Mouse (Mus musculus) heart, embryonic 12.5 days (tissue): ENCODE results near the gene Pced1b. TPM values are rescaled to one million over a fixed set of nuclear protein-coding genes. Genes with fewer than 3 reads are reported as not detected.

Source experiments
- ATAC-seq: fragments of 200-750 bp; cut with Nextera tagmentation; 2 replicates; pipeline ENCODE4 v1.8.0; 2017; ENCODE audit warnings: moderate TSS enrichment, moderate library complexity; ENCODE audit not compliant: insufficient number of reproducible peaks, low FRiP score
- H3K27ac ChIP-seq: fragments of 300-500 bp; sonication (generic); 2 replicates; pipeline ENCODE4 v1.5.1; 2016; ENCODE audit warnings: mild to moderate bottlenecking, moderate library complexity; ENCODE audit not compliant: poor library complexity, severe bottlenecking
- H3K27me3 ChIP-seq: fragments of 300-500 bp; sonication (generic); replicated peaks from 2 replicates; pipeline ENCODE4 v1.6.1; 2016; ENCODE audit warnings: mild to moderate bottlenecking, moderate library complexity
- H3K36me3 ChIP-seq: fragments of 300-500 bp; sonication (generic); 2 replicates; pipeline ENCODE4 v1.6.1; 2016; ENCODE audit warnings: mild to moderate bottlenecking, moderate library complexity
- H3K4me1 ChIP-seq: fragments of 300-500 bp; sonication (generic); replicated peaks from 2 replicates; pipeline ENCODE4 v1.6.1; 2016; ENCODE audit warnings: mild to moderate bottlenecking
- H3K4me2 ChIP-seq: fragments of 300-500 bp; sonication (generic); 2 replicates; pipeline ENCODE4 v1.6.1; 2016; ENCODE audit warnings: mild to moderate bottlenecking, moderate library complexity
- H3K4me3 ChIP-seq: fragments of 300-500 bp; sonication (generic); 2 replicates; pipeline ENCODE4 v1.5.1; 2016; ENCODE audit warnings: mild to moderate bottlenecking
- H3K9ac ChIP-seq: fragments of 300-500 bp; sonication (generic); 2 replicates; pipeline ENCODE4 v1.6.1; 2016; ENCODE audit warnings: mild to moderate bottlenecking, moderate library complexity
- H3K9me3 ChIP-seq: fragments of 300-500 bp; sonication (generic); replicated peaks from 2 replicates; pipeline ENCODE4 v1.6.1; 2016; ENCODE audit warnings: mild to moderate bottlenecking, moderate library complexity
- WGBS: fragments of 180-500 bp; shearing (Covaris S2); methylation state at CpG from one replicate; pipeline ENCODE4 v1.1.7; 2016; 5-methylcytosine and 5-hydroxymethylcytosine counted together
- polyA plus RNA-seq: library from polyadenylated mRNA; unstranded; fragments of >200 nt; fragmentation: Nextera tagmentation; extraction: Ambion mirVana; gene quantifications from 2 replicates; pipeline ENCODE4 v1.2.1, GENCODE M21; 2016

The Pced1b gene
- polyA plus RNA-seq, 1 experiment from 2014 or later = 2.4 TPM

- no peaks in the 10 kb centered on the region for H3K36me3 ChIP-seq
- H3K9ac ChIP-seq = no peak overlapping the region
- no peaks in the 10 kb centered on the region for H3K4me1 ChIP-seq
- no peak overlapping the region for H3K27ac ChIP-seq
- no peak for ATAC-seq
- H3K9me3 ChIP-seq = 0 out of 2 replicates have a peak, but pooled peaks cover 5% of the 10 kb centered on the region
- no peak overlapping the region for H3K4me2 ChIP-seq
- H3K4me3 ChIP-seq = no peak overlapping the region
- WGBS = 87% methylated on average over 11 of the region's 11 CpGs
- no peaks in the 10 kb centered on the region for H3K27me3 ChIP-seq
Observed at GRCm38 (mm10) chr15:97256411-97256810, 9.5 kb downstream of the Pced1b start.

GRCm38 (mm10) chr15:97257206-97257775 is 10.4 kb downstream of the Pced1b start:
- Histone ChIP-seq H3K4me2 (no peak overlapping the region), H3K9ac (no peak overlapping the region), H3K36me3 (no peaks in the 10 kb centered on the region), H3K4me3 (no peak overlapping the region), H3K4me1 (no peaks in the 10 kb centered on the region), H3K9me3 (0 out of 2 replicates have a peak, but pooled peaks cover 5% of the 10 kb centered on the region), H3K27me3 (no peaks in the 10 kb centered on the region), H3K27ac (no peak overlapping the region)
- WGBS = 63% methylated on average over 8 of the region's 8 CpGs
- no peak for ATAC-seq

GRCm38 (mm10) chr15:97258483-97259230 is 11.8 kb downstream of the Pced1b start:
- Histone ChIP-seq H3K4me2 (no peak overlapping the region), H3K4me3 (no peak overlapping the region), H3K4me1 (no peaks in the 10 kb centered on the region), H3K27me3 (no peaks in the 10 kb centered on the region), H3K9me3 (0 out of 2 replicates have a peak, but pooled peaks cover 5% of the 10 kb centered on the region), H3K27ac (no peak overlapping the region), H3K36me3 (no peaks in the 10 kb centered on the region), H3K9ac (no peak overlapping the region)
- WGBS = 82% methylated on average over 17 of the region's 17 CpGs
- no peak for ATAC-seq

GRCm38 (mm10) chr15:97259300-97259699 is 12.4 kb downstream of the Pced1b start:
- no peak overlapping the region for H3K4me2 ChIP-seq

GRCm38 (mm10) chr15:97259968-97260597 is 13.2 kb downstream of the Pced1b start:
- Histone ChIP-seq H3K27ac (no peak overlapping the region), H3K9me3 (0 out of 2 replicates have a peak, but pooled peaks cover 5% of the 10 kb centered on the region), H3K27me3 (no peaks in the 10 kb centered on the region), H3K9ac (no peak overlapping the region), H3K36me3 (no peaks in the 10 kb centered on the region), H3K4me1 (no peaks in the 10 kb centered on the region), H3K4me3 (no peak overlapping the region), H3K4me2 (no peak overlapping the region)
- 72% methylated on average over 11 of the region's 11 CpGs for WGBS
- no peak for ATAC-seq

More at GRCm38 (mm10) chr15:97259300-97259699, 12.4 kb downstream of the Pced1b start:
- Histone ChIP-seq H3K4me3 (no peak overlapping the region), H3K9ac (no peak overlapping the region), H3K36me3 (no peaks in the 10 kb centered on the region), H3K4me1 (no peaks in the 10 kb centered on the region), H3K27ac (no peak overlapping the region), H3K9me3 (0 out of 2 replicates have a peak, but pooled peaks cover 5% of the 10 kb centered on the region), H3K27me3 (no peaks in the 10 kb centered on the region)
- ATAC-seq = no peak
- 81% methylated on average over 8 of the region's 8 CpGs for WGBS

- no peaks in the 10 kb centered on the region for H3K27me3 ChIP-seq
- H3K27ac ChIP-seq = no peak overlapping the region
- no peak overlapping the region for H3K9ac ChIP-seq
- no peak for ATAC-seq
- no peaks in the 10 kb centered on the region for H3K9me3 ChIP-seq
- no peak overlapping the region for H3K4me2 ChIP-seq
- no peaks in the 10 kb centered on the region for H3K36me3 ChIP-seq
- no peak overlapping the region for H3K4me3 ChIP-seq
- WGBS = 75% methylated on average over 9 of the region's 9 CpGs
- no peaks in the 10 kb centered on the region for H3K4me1 ChIP-seq
Observed at GRCm38 (mm10) chr15:97262251-97262650, 15.3 kb downstream of the Pced1b start.

GRCm38 (mm10) chr15:97266236-97266845 is 19.4 kb downstream of the Pced1b start:
- no peak overlapping the region for H3K9ac ChIP-seq
- H3K9me3 ChIP-seq = no peaks in the 10 kb centered on the region
- no peak for ATAC-seq
- H3K4me1 ChIP-seq = no peaks in the 10 kb centered on the region
- 73% methylated on average over 14 of the region's 14 CpGs for WGBS
- H3K4me3 ChIP-seq = no peak overlapping the region
- H3K36me3 ChIP-seq = no peaks in the 10 kb centered on the region
- H3K4me2 ChIP-seq = no peak overlapping the region
- H3K27ac ChIP-seq = no peak overlapping the region
- H3K27me3 ChIP-seq = no peaks in the 10 kb centered on the region

- Histone ChIP-seq H3K4me1 (no peaks in the 10 kb centered on the region), H3K4me2 (no peak overlapping the region), H3K27me3 (no peaks in the 10 kb centered on the region), H3K27ac (no peak overlapping the region), H3K9me3 (no peaks in the 10 kb centered on the region), H3K36me3 (no peaks in the 10 kb centered on the region), H3K4me3 (no peak overlapping the region), H3K9ac (no peak overlapping the region)
- no peak for ATAC-seq
- WGBS = 51% methylated on average over 8 of the region's 8 CpGs
Observed at GRCm38 (mm10) chr15:97267094-97267695, 20.3 kb downstream of the Pced1b start.

- Histone ChIP-seq H3K27ac (no peak overlapping the region), H3K9ac (no peak overlapping the region), H3K4me3 (no peak overlapping the region), H3K9me3 (no peaks in the 10 kb centered on the region), H3K4me2 (no peak overlapping the region), H3K36me3 (no peaks in the 10 kb centered on the region), H3K27me3 (no peaks in the 10 kb centered on the region), H3K4me1 (no peaks in the 10 kb centered on the region)
- WGBS = 56% methylated on average over 7 of the region's 7 CpGs
- no peak for ATAC-seq
Observed at GRCm38 (mm10) chr15:97271985-97272697, 25.2 kb downstream of the Pced1b start.

- 83% methylated on average over 3 of the region's 3 CpGs for WGBS
Observed at GRCm38 (mm10) chr15:97272831-97273230, 25.9 kb downstream of the Pced1b start.

More at GRCm38 (mm10) chr15:97272831-97273230, 25.9 kb downstream of the Pced1b start:
- H3K9ac ChIP-seq = no peak overlapping the region
- ATAC-seq = no peak
- H3K27me3 ChIP-seq = no peaks in the 10 kb centered on the region
- no peak overlapping the region for H3K27ac ChIP-seq
- H3K36me3 ChIP-seq = no peaks in the 10 kb centered on the region
- H3K9me3 ChIP-seq = no peaks in the 10 kb centered on the region
- no peak overlapping the region for H3K4me3 ChIP-seq
- H3K4me1 ChIP-seq = no peaks in the 10 kb centered on the region
- H3K4me2 ChIP-seq = no peak overlapping the region
